Mouse (Mus musculus) stomach, postnatal 0 days (tissue): ENCODE data around the gene Tex9.

Experiments used
- CTCF ChIP-seq: IDR thresholded peaks from 2 replicates; pipeline ENCODE4 v1.5.1; 2016; ENCODE audit warnings: antibody characterized with exemption, low read depth, mild to moderate bottlenecking, moderate library complexity
- EP300 ChIP-seq: optimal IDR thresholded peaks from 2 replicates; pipeline ENCODE3; 2016; ENCODE audit warnings: antibody characterized with exemption

- TF ChIP-seq CTCF (no peak), EP300 (no peak)
Observed at GRCm38 (mm10) chr9:72449841-72450240, 42.2 kb downstream of the Tex9 start.
